Mouse (Mus musculus): ENCODE measurements around the gene Fcrls. TPM values are rescaled to one million over a fixed set of nuclear protein-coding genes. Genes with fewer than 3 reads are reported as not detected.

Fcrls gene
- polyA plus RNA-seq (2014; fragmentation: Nextera tagmentation; extraction: Ambion mirVana) = 3.5 and 4.1 TPM in 2 replicates

- no peak for ATAC-seq (ENCODE audit: low FRiP score, low TSS enrichment)
- Histone ChIP-seq H3K9ac (ENCODE audit: low read depth, low read length) (no peak within 1 kb of the TSS), H3K4me1 (ENCODE audit: control insufficient read depth, insufficient read depth, low read length) (no peaks in the 10 kb centered on the region), H3K4me3 (ENCODE audit: low read length) (no peak within 1 kb of the TSS), H3K4me2 (replicated peaks; ENCODE audit: low read depth, low read length) (no peak within 1 kb of the TSS), H3K9me3 (ENCODE audit: control insufficient read depth, low read length) (no peaks in the 10 kb centered on the region), H3K36me3 (ENCODE audit: control insufficient read depth, insufficient read depth, low read length) (no peaks in the 10 kb centered on the region), H3K27me3 (ENCODE audit: control insufficient read depth, insufficient read depth, low read length) (no peaks in the 10 kb centered on the region), H3K27ac (ENCODE audit: low read depth, low read length) (no peak within 1 kb of the TSS)
- WGBS = 91% methylated on average over 7 of the region's 7 CpGs
These were observed at the start of gene Fcrls for GRCm38 (mm10) chr3:87263436-87263835. Gene Fcrls, minus strand, starts transcription at chr3:87263738.

DNA sequence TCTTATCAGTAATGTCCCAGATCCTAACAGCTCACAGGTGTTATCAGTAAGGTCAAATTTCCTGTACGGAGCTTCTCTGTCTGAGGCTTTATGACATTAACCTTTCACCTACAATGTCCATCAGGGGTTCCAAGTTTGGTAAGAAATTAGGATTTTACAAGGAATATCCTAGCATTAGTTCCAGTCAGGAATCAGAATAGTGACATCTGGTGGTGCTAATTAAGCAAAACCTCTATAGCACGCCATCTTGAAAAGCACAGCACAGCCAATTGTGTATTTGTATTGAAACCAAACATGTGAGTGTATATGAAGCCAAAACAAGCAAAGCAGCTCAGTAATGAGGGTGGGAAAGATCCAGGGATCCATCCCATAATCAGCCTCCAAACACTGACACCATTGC, 46.4 kb upstream of the Fcrls start:
- Histone ChIP-seq H3K4me2 (replicated peaks; ENCODE audit: low read depth, low read length) (no peak overlapping the region), H3K36me3 (ENCODE audit: control insufficient read depth, insufficient read depth, low read length) (no peaks in the 10 kb centered on the region), H3K9me3 (ENCODE audit: control insufficient read depth, low read length) (no peaks in the 10 kb centered on the region), H3K27me3 (ENCODE audit: control insufficient read depth, insufficient read depth, low read length) (no peaks in the 10 kb centered on the region), H3K9ac (ENCODE audit: low read depth, low read length) (no peak overlapping the region), H3K27ac (ENCODE audit: low read depth, low read length) (no peak overlapping the region), H3K4me3 (ENCODE audit: low read length) (no peak overlapping the region), H3K4me1 (ENCODE audit: control insufficient read depth, insufficient read depth, low read length) (no peaks in the 10 kb centered on the region)
- 63% methylated on average over 2 of the region's 2 CpGs for WGBS
- no peak for ATAC-seq (ENCODE audit: low FRiP score, low TSS enrichment)

DNA sequence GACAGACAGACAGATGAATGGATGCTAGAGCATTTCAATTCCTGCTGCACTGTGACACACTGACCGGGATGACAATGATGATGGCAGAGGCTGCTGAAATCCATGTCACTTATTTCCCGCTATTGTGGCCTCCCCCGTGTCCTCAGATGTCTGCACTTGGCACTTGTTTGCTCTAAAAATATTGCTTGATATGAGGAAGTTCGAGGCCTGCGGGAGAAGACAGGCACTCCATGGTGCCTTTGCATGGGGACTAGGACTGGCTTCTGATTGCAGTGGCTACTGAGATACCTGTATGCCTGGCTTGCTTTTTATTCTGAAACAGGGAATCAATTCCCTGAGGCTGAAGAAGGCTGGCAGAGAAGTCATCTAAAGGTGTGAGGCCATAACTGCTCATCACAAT, 36.4 kb upstream of the Fcrls start:
- H3K4me2 ChIP-seq (replicated peaks; ENCODE audit: low read depth, low read length) = no peak overlapping the region

GRCm38 (mm10) chr3:87274372-87274771, 10.8 kb upstream of the Fcrls start:
- Histone ChIP-seq H3K9me3 (ENCODE audit: control insufficient read depth, low read length) (no peaks in the 10 kb centered on the region), H3K27ac (ENCODE audit: low read depth, low read length) (no peak overlapping the region), H3K4me2 (replicated peaks; ENCODE audit: low read depth, low read length) (no peak overlapping the region), H3K4me1 (ENCODE audit: control insufficient read depth, insufficient read depth, low read length) (no peaks in the 10 kb centered on the region), H3K9ac (ENCODE audit: low read depth, low read length) (no peak overlapping the region), H3K27me3 (ENCODE audit: control insufficient read depth, insufficient read depth, low read length) (no peaks in the 10 kb centered on the region), H3K4me3 (ENCODE audit: low read length) (no peak overlapping the region), H3K36me3 (ENCODE audit: control insufficient read depth, insufficient read depth, low read length) (no peaks in the 10 kb centered on the region)
- ATAC-seq (ENCODE audit: low FRiP score, low TSS enrichment) = no peak
- WGBS = 76% methylated on average over 2 of the region's 2 CpGs

More for the DNA sequence above, 36.4 kb upstream of the Fcrls start:
- Histone ChIP-seq H3K27me3 (ENCODE audit: control insufficient read depth, insufficient read depth, low read length) (no peaks in the 10 kb centered on the region), H3K9ac (ENCODE audit: low read depth, low read length) (no peak overlapping the region), H3K27ac (ENCODE audit: low read depth, low read length) (no peak overlapping the region), H3K9me3 (ENCODE audit: control insufficient read depth, low read length) (no peaks in the 10 kb centered on the region), H3K4me1 (ENCODE audit: control insufficient read depth, insufficient read depth, low read length) (no peaks in the 10 kb centered on the region), H3K36me3 (ENCODE audit: control insufficient read depth, insufficient read depth, low read length) (no peaks in the 10 kb centered on the region), H3K4me3 (ENCODE audit: low read length) (no peak overlapping the region)
- no peak for ATAC-seq (ENCODE audit: low FRiP score, low TSS enrichment)
- WGBS = 80% methylated on average over 5 of the region's 5 CpGs

- no peak for ATAC-seq (ENCODE audit: low FRiP score, low TSS enrichment)
- 81% methylated on average over 5 of the region's 5 CpGs for WGBS
- Histone ChIP-seq H3K9ac (ENCODE audit: low read depth, low read length) (no peak overlapping the region), H3K36me3 (ENCODE audit: control insufficient read depth, insufficient read depth, low read length) (no peaks in the 10 kb centered on the region), H3K27me3 (ENCODE audit: control insufficient read depth, insufficient read depth, low read length) (no peaks in the 10 kb centered on the region), H3K9me3 (ENCODE audit: control insufficient read depth, low read length) (no peaks in the 10 kb centered on the region), H3K4me2 (replicated peaks; ENCODE audit: low read depth, low read length) (no peak overlapping the region), H3K4me3 (ENCODE audit: low read length) (no peak overlapping the region), H3K27ac (ENCODE audit: low read depth, low read length) (no peak overlapping the region), H3K4me1 (ENCODE audit: control insufficient read depth, insufficient read depth, low read length) (no peaks in the 10 kb centered on the region)
These were observed 3.0 kb upstream of the Fcrls start for GRCm38 (mm10) chr3:87266581-87266980.

DNA sequence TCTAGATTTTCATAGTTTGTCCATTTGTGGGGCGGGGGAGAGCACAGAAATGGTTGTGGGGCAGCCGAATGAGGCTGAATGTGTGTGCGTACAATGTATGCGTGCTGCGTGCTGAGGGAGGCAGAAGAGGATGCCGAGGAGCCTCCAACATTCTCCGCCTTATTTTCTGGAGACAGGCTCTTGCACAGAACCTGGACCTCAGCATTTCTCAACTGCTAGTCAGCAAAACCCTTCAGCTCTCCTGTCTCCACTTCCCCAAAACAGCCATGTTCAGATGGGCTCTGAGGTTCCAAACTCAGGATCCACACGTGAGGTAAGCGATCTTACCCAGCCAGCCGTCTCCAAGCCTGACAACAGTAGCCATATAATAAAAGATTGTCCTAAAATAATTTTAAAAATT, 8.3 kb downstream of the Fcrls start:
- H3K9me3 ChIP-seq (ENCODE audit: control insufficient read depth, low read length) = no peaks in the 10 kb centered on the region
- H3K36me3 ChIP-seq (ENCODE audit: control insufficient read depth, insufficient read depth, low read length) = no peaks in the 10 kb centered on the region
- H3K4me3 ChIP-seq (ENCODE audit: low read length) = no peak overlapping the region
- WGBS = 93% methylated on average over 10 of the region's 10 CpGs
- no peaks in the 10 kb centered on the region for H3K27me3 ChIP-seq (ENCODE audit: control insufficient read depth, insufficient read depth, low read length)
- no peak overlapping the region for H3K27ac ChIP-seq (ENCODE audit: low read depth, low read length)
- H3K9ac ChIP-seq (ENCODE audit: low read depth, low read length) = no peak overlapping the region
- no peaks in the 10 kb centered on the region for H3K4me1 ChIP-seq (ENCODE audit: control insufficient read depth, insufficient read depth, low read length)
- ATAC-seq (ENCODE audit: low FRiP score, low TSS enrichment) = no peak
- H3K4me2 ChIP-seq (replicated peaks; ENCODE audit: low read depth, low read length) = no peak overlapping the region

DNA sequence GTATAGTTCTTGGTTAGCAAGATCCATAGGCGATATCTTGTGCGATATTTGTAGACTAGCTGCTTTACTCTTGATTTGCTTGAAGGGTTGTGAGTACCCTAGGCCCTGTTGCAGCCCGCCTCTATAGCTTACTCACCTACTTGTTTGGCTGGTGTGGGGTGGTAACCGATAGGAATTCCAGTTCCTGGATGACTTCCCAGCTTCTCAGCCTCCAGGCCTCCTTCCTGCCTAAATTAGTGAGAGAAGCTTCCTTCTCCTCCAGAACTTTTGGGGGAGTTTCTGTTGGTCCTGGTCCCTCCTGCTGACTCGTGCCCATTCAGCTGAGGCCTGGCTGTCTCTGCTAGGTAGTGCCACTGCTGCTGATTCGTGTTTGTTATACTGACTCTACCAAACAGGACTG, 14.0 kb downstream of the Fcrls start:
- H3K27me3 ChIP-seq (ENCODE audit: control insufficient read depth, insufficient read depth, low read length) = no peaks in the 10 kb centered on the region
- H3K4me1 ChIP-seq (ENCODE audit: control insufficient read depth, insufficient read depth, low read length) = no peaks in the 10 kb centered on the region
- 87% methylated on average over 6 of the region's 6 CpGs for WGBS
- H3K36me3 ChIP-seq (ENCODE audit: control insufficient read depth, insufficient read depth, low read length) = no peaks in the 10 kb centered on the region
- no peaks in the 10 kb centered on the region for H3K9me3 ChIP-seq (ENCODE audit: control insufficient read depth, low read length)
- H3K27ac ChIP-seq (ENCODE audit: low read depth, low read length) = no peak overlapping the region
- H3K4me2 ChIP-seq (replicated peaks; ENCODE audit: low read depth, low read length) = no peak overlapping the region
- no peak for ATAC-seq (ENCODE audit: low FRiP score, low TSS enrichment)
- H3K9ac ChIP-seq (ENCODE audit: low read depth, low read length) = no peak overlapping the region
- no peak overlapping the region for H3K4me3 ChIP-seq (ENCODE audit: low read length)

GRCm38 (mm10) chr3:87247292-87247691, 16.2 kb downstream of the Fcrls start:
- ATAC-seq (ENCODE audit: low FRiP score, low TSS enrichment) = no peak
- H3K4me2 ChIP-seq (replicated peaks; ENCODE audit: low read depth, low read length) = no peak overlapping the region
- WGBS = 76% methylated on average over 3 of the region's 3 CpGs

GRCm38 (mm10) chr3:87243654-87244053, 19.9 kb downstream of the Fcrls start:
- Histone ChIP-seq H3K4me3 (ENCODE audit: low read length) (no peak overlapping the region), H3K4me1 (ENCODE audit: control insufficient read depth, insufficient read depth, low read length) (no peaks in the 10 kb centered on the region), H3K9me3 (ENCODE audit: control insufficient read depth, low read length) (no peaks in the 10 kb centered on the region), H3K36me3 (ENCODE audit: control insufficient read depth, insufficient read depth, low read length) (no peaks in the 10 kb centered on the region), H3K4me2 (replicated peaks; ENCODE audit: low read depth, low read length) (no peak overlapping the region), H3K9ac (ENCODE audit: low read depth, low read length) (no peak overlapping the region), H3K27ac (ENCODE audit: low read depth, low read length) (no peak overlapping the region), H3K27me3 (ENCODE audit: control insufficient read depth, insufficient read depth, low read length) (no peaks in the 10 kb centered on the region)
- no peak for ATAC-seq (ENCODE audit: low FRiP score, low TSS enrichment)
- WGBS = 2% methylated on average over 2 of the region's 2 CpGs

More at GRCm38 (mm10) chr3:87247292-87247691, 16.2 kb downstream of the Fcrls start:
- Histone ChIP-seq H3K36me3 (ENCODE audit: control insufficient read depth, insufficient read depth, low read length) (no peaks in the 10 kb centered on the region), H3K4me1 (ENCODE audit: control insufficient read depth, insufficient read depth, low read length) (no peaks in the 10 kb centered on the region), H3K9me3 (ENCODE audit: control insufficient read depth, low read length) (no peaks in the 10 kb centered on the region), H3K4me3 (ENCODE audit: low read length) (no peak overlapping the region), H3K27ac (ENCODE audit: low read depth, low read length) (no peak overlapping the region), H3K9ac (ENCODE audit: low read depth, low read length) (no peak overlapping the region), H3K27me3 (ENCODE audit: control insufficient read depth, insufficient read depth, low read length) (no peaks in the 10 kb centered on the region)
